Mouse (Mus musculus) urinary bladder, adult 18-20 months (tissue): ENCODE data around the gene Hnf1b.

Source experiments
- DNase-seq, 2 experiments: peaks; one replicate each; pipeline ENCODE4 v3.0.0; 2022; ENCODE audit warnings: low spot score in 2 of 2, mixed read lengths in 2 of 2

Gene Hnf1b

GRCm38 (mm10) chr11:83853221-83853792 is 3.4 kb downstream of the Hnf1b start:
- peak; percentile 14 to 60 for DNase-seq

DNA sequence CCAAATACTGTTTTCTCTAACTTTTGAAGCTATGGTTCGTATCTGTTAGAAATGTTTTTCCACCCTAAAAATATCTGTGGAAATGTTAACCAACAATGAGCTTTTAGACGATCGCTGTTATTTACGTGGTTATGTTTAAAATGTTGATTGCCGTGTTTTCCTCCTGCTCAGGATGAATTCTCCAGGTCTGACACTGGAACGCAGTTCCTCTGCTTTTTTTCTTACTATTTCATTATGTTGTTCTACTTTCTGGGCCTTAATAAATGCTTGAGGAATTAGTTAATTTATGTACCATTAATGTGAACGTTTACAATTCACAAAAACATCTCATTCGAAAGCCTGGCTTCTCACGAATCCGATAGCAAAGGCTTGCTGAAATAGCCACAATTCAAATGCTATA is 4.2 kb downstream of the Hnf1b start:
- DNase-seq = no peak

DNA sequence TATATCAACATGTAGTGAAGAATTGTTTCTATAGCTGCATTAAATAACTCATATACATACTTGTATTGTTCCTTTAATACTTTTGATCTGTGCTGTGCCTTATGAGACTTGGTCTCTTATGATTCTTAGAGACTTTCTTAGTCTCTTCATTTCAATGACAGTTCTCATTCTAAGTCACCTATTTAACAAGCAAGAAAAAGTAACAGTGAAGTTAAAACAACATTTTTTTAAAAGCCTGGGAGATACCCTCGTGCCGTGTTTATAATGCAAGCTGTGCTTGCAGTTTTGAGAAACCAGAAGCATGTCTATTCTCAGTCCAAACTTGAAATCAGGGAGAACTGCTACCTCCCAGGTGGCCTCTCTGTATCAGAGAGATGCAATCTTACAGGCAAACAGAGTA is 4.8 kb downstream of the Hnf1b start:
- DNase-seq = no peak

DNA sequence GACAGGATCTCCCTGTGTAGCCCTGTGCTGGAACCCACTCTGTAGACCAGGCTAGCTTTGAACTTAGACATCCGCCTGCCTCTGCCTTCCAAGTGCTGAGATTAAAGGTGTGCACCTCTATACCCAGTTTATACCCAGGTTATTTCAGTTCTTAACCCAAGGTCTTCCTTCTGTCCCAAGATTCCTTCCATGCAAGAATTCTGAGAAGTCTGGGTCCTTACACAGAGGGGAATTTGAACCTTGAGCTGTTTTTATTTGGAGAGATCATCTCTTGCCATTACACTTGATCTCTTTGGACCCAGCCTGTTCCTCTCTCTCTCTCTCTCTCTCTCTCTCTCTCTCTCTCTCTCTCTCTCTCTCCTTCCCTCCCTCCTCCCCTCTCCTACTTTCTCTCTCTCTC is 7.4 kb downstream of the Hnf1b start:
- DNase-seq = no peak

- DNase-seq = no peak
Observed at GRCm38 (mm10) chr11:83865286-83865685, 15.4 kb downstream of the Hnf1b start.

GRCm38 (mm10) chr11:83867571-83867970 is 17.7 kb downstream of the Hnf1b start:
- no peak for DNase-seq

DNA sequence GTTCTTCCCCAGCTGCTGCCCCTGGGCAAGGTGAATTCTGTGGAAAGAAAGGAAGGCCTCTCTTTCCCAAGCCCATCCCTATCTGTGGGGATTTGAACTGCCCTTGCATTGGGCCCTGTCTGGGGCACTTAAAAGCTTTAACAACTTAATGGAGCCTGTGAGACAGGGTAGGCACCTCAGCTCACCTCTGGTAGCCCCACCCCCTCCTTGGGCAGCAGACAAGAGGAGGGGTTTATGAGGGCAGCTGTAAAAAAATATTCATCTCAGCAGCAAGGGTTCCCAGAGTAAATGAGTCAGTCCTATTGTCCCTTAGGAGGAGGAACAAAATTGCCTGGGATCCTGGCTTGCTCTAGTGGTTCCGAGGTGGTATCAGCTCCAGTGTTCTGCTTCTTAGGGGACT is 19.3 kb downstream of the Hnf1b start:
- DNase-seq = no peak

GRCm38 (mm10) chr11:83869686-83870085 is 19.8 kb downstream of the Hnf1b start:
- no peak for DNase-seq

GRCm38 (mm10) chr11:83871780-83872554 is 22.1 kb downstream of the Hnf1b start:
- no peak for DNase-seq

- DNase-seq = no peak
Observed at GRCm38 (mm10) chr11:83873509-83873908, 23.6 kb downstream of the Hnf1b start.

DNA sequence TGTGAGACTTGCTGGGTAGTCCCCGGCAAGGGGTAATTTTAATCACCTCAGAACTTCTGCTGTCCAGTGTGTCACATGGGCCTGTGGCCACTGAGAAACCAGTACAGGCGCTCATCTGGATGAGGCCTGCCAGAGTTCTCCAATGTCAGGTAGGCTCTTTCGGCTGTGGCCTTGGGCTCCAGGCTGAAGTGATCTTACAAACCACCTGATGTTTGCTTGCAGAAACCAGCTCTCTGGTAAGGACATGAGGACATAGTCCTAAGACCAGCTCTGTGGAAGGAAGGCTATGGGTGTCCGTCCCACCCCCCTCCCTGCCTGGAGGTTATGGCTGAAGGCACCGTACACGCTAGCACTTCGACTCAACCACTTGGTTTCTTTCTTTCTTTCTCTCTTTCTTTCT is 26.8 kb downstream of the Hnf1b start:
- DNase-seq = no peak

- DNase-seq = peak in 1 of 2 experiments; percentile 51
Observed at GRCm38 (mm10) chr11:83877765-83878164, 27.9 kb downstream of the Hnf1b start.

DNA sequence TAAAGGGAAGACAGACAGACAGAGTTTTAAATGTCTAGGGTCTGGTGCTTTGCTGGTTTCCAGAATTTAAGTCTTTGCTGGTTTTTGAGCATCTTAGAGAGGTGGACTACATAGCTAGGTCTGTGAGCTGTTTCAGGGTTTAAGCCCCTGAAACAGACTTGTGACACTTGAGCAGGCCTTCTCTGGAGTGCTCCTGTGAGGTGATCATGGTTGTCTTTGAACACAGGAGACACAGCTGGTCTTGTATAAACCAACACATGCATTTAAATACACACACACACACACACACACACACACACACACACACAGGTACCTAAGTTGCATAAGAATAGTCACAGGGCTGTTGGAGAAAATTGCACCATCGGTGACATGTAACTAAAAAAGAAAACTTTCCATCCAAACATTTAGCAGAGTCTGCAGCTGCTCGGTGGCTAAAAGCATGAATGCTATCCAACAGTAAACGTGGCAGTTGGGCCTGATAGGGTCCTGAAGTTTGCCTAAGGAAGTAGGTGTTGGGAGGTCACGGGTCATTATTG is 28.6 kb downstream of the Hnf1b start:
- no peak for DNase-seq

- no peak for DNase-seq
Observed at GRCm38 (mm10) chr11:83879130-83879529, 29.3 kb downstream of the Hnf1b start.

DNA sequence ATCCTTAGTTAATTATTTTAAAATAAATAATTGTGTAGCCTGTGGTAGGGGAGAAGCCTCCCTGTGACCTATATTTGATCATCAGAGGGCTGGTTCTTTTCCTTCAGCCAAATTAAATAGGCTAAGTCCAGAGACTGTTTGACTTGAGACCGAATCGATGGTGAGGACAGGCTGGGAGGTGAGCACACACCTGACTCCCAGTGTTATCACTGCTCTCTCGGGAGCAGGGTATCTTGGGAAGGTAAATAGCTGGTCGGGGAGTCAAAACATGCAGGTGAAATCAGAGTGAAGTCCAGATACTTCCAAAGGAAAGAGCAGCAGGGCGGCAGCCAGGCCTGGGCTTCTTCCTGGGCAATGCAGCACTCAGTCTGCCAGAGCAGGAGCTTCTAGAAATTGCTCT is 31.6 kb downstream of the Hnf1b start:
- DNase-seq = no peak

DNA sequence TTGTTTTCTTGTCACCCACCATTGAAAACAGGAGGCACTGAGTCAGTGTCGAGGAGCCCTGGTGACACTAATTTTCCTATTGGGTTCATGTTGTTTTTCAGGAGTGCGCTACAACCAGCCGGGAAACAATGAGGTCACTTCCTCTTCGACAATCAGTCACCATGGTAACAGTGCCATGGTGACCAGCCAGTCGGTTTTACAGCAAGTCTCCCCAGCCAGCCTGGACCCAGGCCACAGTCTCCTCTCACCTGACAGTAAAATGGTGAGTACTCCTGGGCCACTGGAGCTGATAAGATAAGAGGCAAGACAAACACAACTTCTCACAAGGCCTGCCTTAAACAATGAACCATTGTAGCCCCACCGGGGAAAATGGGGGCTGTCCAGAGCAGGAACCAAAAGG is 32.7 kb downstream of the Hnf1b start:
- no peak for DNase-seq

GRCm38 (mm10) chr11:83883074-83883473 is 33.2 kb downstream of the Hnf1b start:
- no peak for DNase-seq

GRCm38 (mm10) chr11:83883812-83884211 is 33.9 kb downstream of the Hnf1b start:
- no peak for DNase-seq

DNA sequence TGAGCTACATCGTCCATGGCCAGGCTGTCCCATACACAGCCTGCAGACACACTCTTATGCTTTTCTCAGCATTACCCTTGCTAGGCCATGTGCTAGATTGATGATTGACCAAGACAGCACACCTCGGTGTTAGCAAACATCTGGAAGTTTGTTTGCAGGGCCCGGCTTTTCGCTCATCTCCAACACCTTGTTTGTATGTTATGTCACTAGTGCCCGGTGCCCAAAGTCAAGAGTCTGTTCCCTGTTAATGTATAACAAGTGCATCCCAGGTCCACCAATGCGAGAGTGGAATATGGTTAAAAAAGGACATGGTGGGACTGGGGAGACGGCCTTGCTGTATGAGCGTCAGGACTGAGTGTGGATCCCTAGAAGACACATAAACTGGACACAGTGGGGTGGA is 35.3 kb downstream of the Hnf1b start:
- DNase-seq = no peak

DNA sequence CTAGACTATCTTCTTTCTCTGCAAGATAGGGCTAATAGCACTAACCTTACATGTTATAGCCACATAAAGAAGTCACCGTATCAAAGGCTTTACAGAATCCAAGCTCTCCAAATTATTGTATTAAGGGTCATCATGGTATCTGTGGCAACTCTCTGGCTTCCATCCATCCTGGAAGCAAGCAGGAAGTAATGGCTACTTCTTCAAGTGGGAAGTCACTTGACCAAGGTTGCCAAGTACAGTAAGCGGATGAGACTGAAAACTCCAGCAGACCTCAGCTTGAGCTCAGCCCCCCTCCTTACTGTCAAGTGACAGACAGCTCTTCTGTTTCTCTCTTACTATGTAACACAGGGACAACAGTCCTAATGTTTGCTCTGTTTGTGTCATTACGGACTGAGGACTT is 36.9 kb downstream of the Hnf1b start:
- DNase-seq = no peak

DNA sequence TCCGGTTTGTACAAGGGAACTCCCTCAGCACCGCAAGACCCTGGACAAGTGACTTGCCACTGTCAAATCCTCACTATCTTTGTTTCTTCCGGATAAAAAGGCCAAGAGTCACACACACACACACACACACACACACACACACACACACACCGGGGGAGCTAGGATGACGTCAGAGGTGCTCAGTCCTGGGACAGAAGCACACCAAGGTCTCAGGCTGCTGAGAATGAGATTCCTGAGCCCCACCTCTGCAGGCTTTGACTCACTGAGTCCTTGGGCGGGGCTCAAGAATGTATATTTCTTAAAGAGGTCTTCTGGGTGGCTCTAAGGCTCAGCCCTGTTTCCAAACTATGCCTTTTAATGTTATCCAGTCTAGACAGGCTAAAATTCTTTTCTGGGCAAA is 41.5 kb downstream of the Hnf1b start:
- no peak for DNase-seq

DNA sequence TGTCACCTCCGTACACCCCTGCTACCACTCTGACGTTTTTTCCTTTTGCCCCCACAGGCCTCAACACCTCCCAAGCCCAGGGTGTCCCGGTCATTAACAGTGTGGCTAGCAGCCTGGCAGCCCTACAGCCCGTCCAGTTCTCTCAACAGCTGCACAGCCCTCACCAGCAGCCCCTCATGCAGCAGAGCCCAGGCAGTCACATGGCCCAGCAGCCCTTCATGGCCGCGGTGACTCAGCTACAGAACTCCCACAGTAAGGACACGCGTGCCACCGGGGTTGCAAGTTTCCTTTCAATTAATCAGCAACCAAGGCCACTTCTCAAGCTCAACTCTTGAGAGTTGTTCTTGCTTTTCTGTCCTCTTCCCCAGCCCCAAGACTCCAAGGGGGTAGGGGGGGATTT is 43.5 kb downstream of the Hnf1b start:
- no peak for DNase-seq
